Mouse (Mus musculus) 416B (cell line): ENCODE data around the gene Hsd17b3.
"Not testable (repeated sequence)": the region's sequence is repeated elsewhere in the genome, so short reads cannot be mapped to it uniquely, and the experiment has no call there.

Experiments
- DNase-seq: peaks from one replicate; pipeline ENCODE4 v3.0.0; 2011; ENCODE audit warnings: low read depth

Gene Hsd17b3

DNA sequence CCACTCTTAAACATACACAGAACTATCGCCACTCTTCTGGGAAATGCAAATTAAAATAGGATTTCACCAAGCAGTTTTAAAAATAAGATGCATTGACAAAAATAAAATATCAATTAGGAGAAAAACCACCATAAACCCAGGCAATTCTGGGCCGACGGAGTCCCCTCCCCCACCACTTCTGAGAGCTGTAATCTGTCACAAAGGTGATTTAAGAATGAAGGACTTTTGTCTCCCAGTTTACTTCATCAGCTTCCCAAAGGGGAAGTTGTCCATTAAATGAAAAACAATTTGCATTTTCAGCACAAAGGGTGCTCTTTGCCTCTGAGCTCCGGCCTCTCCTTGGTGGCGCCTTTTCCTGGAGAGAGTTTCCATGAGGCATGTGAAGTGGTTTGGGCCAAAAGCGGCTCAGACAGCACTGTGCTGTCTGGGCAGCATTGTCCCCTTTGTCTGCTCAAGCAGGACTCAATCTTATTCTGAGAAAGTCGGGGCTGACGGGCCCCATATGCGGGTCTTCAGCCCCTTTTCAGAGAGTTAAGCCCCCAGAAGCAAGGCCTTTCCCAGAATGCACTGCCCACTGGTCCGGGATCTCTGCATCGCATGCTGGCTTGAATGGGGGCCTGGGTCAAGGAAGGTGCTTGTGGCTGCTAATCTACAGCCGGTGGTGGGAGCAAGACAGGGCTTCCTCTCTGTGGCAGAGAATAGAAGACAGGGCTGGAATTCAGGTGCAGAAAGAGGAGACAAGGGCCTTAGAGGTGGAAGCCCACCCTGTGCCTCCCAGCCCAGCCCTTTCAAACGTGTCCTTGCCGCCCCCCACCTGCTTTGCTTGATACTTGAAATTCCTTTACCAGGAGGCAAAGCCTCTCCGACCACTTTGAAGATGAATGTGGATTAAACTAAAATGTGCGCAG lies 7.8 kb downstream of the Hsd17b3 start:
- no peak for DNase-seq

GRCm38 (mm10) chr13:64077591-64077990 lies 11.4 kb downstream of the Hsd17b3 start:
- DNase-seq = peak; percentile 92

- DNase-seq = peak; percentile 74
Observed at GRCm38 (mm10) chr13:64076074-64076473, 13.0 kb downstream of the Hsd17b3 start.

GRCm38 (mm10) chr13:64066653-64067052 lies 22.4 kb downstream of the Hsd17b3 start:
- peak; percentile 26 for DNase-seq

DNA sequence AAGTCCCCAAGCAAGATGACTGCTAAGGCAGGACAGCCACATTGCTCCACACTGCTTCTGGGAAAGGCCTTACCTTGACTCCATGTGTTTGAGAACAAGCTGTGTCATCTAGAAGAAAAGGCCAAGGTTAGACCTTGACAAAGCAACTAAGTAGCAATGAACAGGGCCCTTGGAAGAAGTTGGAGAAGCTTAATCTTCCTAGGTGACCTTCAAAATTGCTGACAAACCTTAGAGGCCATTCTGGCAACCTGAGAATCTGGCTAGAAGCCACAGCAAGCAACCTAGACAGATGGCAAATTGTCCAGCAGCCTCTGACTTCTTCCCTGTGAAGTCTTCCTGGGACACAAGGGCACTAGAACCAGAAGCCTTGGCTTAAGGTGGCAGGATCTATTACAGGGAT lies 24.8 kb downstream of the Hsd17b3 start:
- DNase-seq = no peak

DNA sequence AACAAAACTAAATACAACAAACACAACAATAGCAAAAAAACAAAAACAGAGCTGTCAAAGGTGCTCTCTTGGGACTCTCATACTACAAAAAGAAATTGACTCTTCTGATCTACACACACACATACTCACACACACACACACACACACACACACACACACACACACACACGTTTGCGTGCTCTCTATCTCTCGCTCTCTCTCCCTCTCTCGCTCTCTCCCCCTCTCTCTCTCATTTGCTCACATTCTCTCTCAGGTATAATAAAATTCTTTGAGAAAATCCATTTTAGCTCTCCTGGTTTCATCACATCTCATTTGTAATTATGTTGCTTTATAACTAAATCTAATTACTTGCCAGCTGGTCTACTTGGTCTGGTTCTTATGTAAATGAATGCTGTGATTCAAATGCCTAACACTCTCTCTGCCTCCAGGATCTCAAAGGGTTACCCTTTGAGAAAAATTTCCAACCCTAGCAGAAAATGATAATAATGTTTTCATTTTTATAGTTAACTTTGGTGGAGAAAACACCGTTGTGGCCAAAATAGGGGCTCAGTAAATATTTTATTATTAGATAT lies 28.0 kb downstream of the Hsd17b3 start:
- DNase-seq = no peak

- no peak for DNase-seq
Observed at GRCm38 (mm10) chr13:64053959-64054358, 35.1 kb downstream of the Hsd17b3 start.

- not testable (repeated sequence) for DNase-seq
Observed at GRCm38 (mm10) chr13:64052281-64052680, 36.7 kb downstream of the Hsd17b3 start.

GRCm38 (mm10) chr13:64050895-64051294 lies 38.1 kb downstream of the Hsd17b3 start:
- peak; percentile 72 for DNase-seq

GRCm38 (mm10) chr13:64049535-64049934 lies 39.5 kb downstream of the Hsd17b3 start:
- DNase-seq = no peak

DNA sequence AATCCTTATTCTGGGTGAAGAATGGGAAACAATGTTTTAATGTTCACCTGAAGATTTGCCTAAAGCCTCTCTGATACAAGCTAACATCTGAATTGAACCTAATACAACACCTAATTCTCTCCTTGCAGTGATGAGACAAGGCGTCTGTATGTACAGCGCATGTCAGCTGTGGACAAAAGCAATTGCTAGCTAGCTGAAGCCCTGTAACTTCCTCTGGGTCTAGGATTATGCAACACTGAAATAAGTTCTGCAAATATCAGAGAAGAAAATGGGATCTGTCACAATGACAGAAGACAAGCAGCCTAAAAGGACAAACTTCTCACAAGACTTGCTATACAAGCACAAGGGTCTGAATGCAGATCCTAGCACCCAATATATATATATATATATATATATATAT lies 40.6 kb downstream of the Hsd17b3 start:
- DNase-seq = peak; percentile 33

GRCm38 (mm10) chr13:64039976-64040375 lies 49.1 kb downstream of the Hsd17b3 start:
- no peak for DNase-seq

DNA sequence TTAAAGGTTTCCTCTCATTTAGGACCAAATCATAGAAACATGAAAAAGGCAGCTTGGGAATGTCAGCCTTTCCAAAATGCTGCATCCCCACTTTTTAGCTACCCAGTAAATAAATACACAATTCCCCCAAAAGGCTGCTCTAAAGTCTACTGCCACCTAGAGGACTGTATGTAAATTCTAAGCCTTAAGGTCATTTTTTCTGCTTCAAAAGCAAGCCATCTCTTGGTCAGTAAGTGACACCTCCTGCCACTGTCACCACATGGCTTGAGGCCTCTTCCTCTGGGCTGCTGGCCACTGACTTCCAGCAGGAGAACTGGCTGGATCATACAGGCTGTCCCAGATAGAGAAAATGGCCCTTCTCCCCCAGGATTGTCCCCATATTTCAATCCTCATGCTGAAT lies 50.9 kb downstream of the Hsd17b3 start:
- peak; percentile 47 for DNase-seq

DNA sequence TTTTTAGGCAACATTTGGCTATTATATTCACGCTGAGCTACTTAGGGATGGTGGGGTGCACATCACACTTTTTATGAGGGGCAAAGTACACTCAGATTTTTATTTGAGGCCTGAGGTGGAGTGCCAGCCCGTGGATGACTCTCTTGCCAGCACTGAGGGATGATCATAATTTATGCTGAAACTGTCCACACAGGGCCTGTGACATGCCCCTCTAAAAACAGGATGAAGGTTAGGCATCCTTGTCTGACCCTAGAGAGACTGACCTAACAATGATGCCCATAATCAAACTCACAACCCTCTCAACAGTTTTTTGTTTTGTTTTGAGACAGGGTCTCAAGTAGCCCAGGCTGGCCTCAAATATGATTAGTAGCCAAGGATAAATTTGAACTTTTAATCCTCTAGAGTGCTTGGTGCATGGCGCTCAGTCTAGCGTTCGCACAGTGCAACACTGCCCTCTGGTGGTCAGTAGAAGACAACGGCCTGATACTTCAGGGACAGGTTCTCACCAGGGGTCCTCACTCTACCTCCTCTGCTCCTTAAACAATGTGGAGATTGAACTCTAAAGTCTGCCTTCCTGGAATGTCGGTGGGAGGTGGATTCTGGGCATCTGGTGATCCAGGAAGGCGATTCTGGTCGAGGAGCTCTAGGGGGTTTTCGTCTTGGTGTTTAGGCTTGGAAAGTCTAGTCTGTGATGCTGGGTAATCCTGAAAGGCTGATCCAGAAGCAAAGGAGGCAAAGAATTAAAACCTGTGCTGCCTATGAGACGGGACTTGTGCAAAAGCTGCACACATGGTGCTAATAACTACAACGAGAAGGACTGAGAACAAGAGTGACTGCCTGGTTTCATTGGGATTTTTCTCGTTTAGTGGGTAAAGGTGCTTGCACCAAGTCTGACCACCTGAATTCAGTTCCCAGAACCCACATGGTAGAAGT lies 52.7 kb downstream of the Hsd17b3 start:
- peak; percentile 77 for DNase-seq

- no peak for DNase-seq
Observed at GRCm38 (mm10) chr13:64035036-64035435, 54.0 kb downstream of the Hsd17b3 start.

GRCm38 (mm10) chr13:64033921-64034320 lies 55.1 kb downstream of the Hsd17b3 start:
- DNase-seq = no peak

DNA sequence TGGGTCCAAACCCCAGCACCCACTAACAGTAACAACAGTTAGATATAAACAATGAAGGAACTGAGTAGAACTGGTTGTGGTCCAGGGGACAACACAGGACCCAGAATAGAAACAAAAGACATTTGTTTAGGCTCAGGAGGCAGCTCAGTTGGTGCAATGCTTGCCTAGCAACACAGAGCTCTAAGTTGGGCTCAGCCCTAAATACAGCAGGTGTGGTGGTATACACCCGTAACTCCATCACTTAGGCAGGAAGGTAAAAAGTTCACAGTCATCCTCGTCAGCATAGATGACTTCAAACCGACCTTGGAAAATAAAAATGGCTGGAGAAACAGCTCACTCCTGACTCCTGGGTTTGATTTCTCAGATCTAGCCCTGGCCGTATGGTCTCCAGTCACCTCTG lies 55.8 kb downstream of the Hsd17b3 start:
- DNase-seq = no peak

DNA sequence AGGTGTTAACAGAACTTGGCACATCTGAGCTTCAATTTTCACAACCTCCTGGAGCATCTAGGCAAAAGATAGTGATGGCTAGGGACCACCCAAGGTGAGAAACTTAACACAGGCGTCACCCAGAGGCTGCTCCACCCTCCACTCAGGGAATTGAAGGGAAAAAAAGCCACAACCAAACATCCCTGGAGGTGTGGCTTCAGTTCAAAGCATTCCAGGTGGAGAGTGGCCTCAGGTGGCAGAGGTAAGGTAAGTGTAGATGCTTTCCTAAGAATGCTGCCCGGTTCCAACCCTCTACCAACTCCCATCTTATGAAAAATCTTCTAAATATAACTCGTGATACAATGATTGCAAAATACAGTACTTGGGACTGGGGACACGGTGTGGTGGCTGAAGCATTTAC lies 57.8 kb downstream of the Hsd17b3 start:
- no peak for DNase-seq

DNA sequence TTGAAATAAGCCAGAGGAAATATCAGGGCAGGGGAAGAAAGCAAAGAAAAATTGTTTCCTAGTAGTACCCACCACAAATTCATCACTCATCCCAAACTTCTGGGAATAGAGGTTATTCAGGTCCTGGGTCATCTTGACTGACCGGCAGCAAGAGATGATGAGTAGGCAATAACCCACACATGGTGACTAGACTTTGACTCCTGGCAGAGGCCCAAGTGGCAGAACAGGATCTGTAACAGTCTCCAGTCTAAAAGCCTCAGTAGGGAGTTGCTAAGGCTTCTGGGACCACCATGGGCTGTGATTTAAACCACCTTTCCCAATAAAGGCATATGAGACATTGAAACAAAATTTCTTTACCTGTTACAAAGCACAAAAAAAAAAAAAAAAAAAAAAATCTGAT lies 58.2 kb downstream of the Hsd17b3 start:
- DNase-seq = no peak

GRCm38 (mm10) chr13:64024803-64025202 lies 64.2 kb downstream of the Hsd17b3 start:
- DNase-seq = no peak

DNA sequence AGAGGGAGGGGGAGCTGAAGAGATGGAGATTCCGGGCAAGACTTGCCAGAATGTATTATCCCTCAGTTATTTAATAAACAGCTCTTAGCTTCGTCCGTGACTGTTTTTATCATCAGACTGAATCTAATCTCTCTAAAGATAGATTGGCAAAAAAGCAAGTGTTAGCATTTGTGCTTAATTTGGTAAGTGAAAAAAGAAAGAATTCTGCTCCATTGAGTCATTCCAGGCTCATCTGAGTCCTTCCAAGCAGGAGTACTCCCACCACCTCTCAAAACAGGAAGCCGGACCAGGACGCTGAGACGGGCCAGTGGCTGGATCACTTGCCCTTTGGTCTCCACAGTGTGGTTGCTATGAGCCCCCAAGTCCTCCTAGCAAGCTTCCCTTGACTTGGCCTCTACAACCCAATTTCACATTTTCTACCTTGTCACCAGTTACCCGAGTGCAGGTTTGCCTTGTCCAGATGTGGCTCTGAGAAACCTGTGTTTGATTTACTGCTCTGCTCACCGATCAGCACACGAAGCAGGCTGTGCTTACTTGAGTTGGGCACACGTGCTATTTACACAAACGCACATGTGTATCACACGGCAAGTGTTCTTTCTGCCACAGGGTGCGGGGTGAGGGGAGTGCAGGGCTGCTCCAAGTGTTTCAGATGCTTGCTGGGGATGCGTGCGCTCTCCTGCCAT lies 66.1 kb downstream of the Hsd17b3 start:
- DNase-seq = no peak

- no peak for DNase-seq
Observed at GRCm38 (mm10) chr13:64020902-64021311, 68.1 kb downstream of the Hsd17b3 start.
